Mouse (Mus musculus) intestine, postnatal 0 days (tissue): ENCODE measurements around the gene Npff. TPM values are rescaled to one million over a fixed set of nuclear protein-coding genes. Genes with fewer than 3 reads are reported as not detected.

ENCODE experiments used
- ATAC-seq: fragments of 200-750 bp; cut with Nextera tagmentation; 2 replicates; pipeline ENCODE4 v1.8.0; 2017; ENCODE audit warnings: mild to moderate bottlenecking, moderate TSS enrichment, moderate library complexity
- H3K27ac ChIP-seq: fragments of 300-500 bp; sonication (generic); 2 replicates; pipeline ENCODE4 v1.5.1; 2014; ENCODE audit warnings: mild to moderate bottlenecking, low read depth, low read length, moderate library complexity
- H3K27me3 ChIP-seq: fragments of 300-500 bp; sonication (generic); replicated peaks from 2 replicates; pipeline ENCODE4 v1.6.1; 2014; ENCODE audit warnings: low read length, mixed read lengths; ENCODE audit not compliant: control insufficient read depth, insufficient read depth
- H3K36me3 ChIP-seq: fragments of 300-500 bp; sonication (generic); 2 replicates; pipeline ENCODE4 v1.6.1; 2014; ENCODE audit warnings: mild to moderate bottlenecking, moderate library complexity; ENCODE audit not compliant: control insufficient read depth, insufficient read depth
- H3K4me1 ChIP-seq: fragments of 300-500 bp; sonication (generic); replicated peaks from 2 replicates; pipeline ENCODE4 v1.6.1; 2014; ENCODE audit warnings: antibody characterized with exemption, low read length, mixed read lengths; ENCODE audit not compliant: control insufficient read depth, insufficient read depth
- H3K4me2 ChIP-seq: fragments of 300-500 bp; sonication (generic); replicated peaks from 2 replicates; pipeline ENCODE4 v1.6.1; 2014; ENCODE audit warnings: low read depth, mild to moderate bottlenecking, moderate library complexity
- H3K4me3 ChIP-seq: fragments of 300-500 bp; sonication (generic); 2 replicates; pipeline ENCODE4 v1.5.1; 2014; ENCODE audit warnings: low read depth, low read length
- H3K9ac ChIP-seq: fragments of 300-500 bp; sonication (generic); 2 replicates; pipeline ENCODE4 v1.6.1; 2014; ENCODE audit warnings: mild to moderate bottlenecking, low read depth, low read length
- H3K9me3 ChIP-seq: fragments of 300-500 bp; sonication (generic); 2 replicates; pipeline ENCODE4 v1.6.1; 2016; ENCODE audit warnings: mixed run types; ENCODE audit not compliant: control insufficient read depth
- CTCF ChIP-seq: sonication (generic); IDR thresholded peaks from 2 replicates; pipeline ENCODE4 v1.5.1; 2016; ENCODE audit warnings: low read depth, mild to moderate bottlenecking, control low read depth, antibody characterized with exemption, moderate library complexity
- WGBS: fragments of 180-500 bp; shearing (Covaris S2); extraction: QIAGEN DNeasy Blood & Tissue Kit; methylation state at CpG from one replicate; pipeline ENCODE4 v1.1.7; 2014; 5-methylcytosine and 5-hydroxymethylcytosine counted together
- polyA plus RNA-seq: library from polyadenylated mRNA; unstranded; fragments of >200 nt; fragmentation: Nextera tagmentation; extraction: Ambion mirVana; gene quantifications from 2 replicates; pipeline ENCODE4 v1.2.1, GENCODE M21; 2015

The Npff gene
- polyA plus RNA-seq, 1 experiment from 2014 or later = 1.1 TPM

DNA sequence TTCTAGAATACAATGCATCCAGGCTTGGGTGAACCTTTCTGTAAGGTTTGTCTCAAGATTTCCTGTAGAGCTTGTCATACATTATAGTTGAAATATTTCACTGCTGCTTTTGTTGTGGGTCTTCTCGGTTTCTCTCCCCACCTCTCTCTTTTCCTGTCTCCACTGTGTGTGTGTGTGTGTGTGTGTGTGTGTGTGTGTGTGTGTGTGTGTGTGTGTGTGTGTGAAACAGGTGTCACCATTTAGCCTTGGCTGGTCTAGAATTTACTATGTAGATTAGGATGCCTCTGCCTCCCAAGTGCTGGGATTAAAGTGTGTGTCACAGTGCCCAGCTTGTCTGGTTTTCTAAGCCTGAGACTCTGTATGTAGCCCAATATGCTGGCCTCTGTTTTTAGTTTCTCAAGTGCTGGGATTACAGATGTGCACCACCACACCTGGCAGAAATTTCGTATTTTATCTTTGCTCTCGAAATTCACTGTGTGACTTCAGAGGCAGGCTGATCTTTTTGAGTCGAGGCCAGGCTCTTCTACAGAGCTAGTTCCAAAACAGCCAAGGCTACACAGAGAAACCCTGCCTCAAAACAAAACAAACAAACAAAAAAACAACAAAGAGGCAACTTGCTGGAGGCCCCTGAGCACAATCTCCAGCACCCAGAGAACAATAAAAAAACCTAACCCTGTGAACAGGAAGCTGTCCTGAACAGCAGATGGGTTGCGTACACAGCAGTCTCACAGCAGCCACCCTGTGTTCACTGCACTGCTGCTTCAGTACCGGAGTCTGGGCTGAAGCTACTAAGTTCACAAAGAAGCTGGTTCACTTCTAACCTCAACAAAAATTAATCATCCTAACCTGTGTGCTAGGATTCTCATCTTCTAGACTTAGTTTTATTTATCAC is 1.6 kb upstream of the Npff start:
- ATAC-seq = no peak
- Histone ChIP-seq H3K36me3 (peaks cover 61% of the 10 kb centered on the region), H3K4me2 (no peak overlapping the region), H3K4me1 (no peaks in the 10 kb centered on the region), H3K27ac (no peak overlapping the region), H3K4me3 (no peak overlapping the region), H3K9me3 (no peaks in the 10 kb centered on the region), H3K27me3 (no peaks in the 10 kb centered on the region), H3K9ac (no peak overlapping the region)
- no peak for TF ChIP-seq CTCF
- 78% methylated on average over 6 of the region's 6 CpGs for WGBS

DNA sequence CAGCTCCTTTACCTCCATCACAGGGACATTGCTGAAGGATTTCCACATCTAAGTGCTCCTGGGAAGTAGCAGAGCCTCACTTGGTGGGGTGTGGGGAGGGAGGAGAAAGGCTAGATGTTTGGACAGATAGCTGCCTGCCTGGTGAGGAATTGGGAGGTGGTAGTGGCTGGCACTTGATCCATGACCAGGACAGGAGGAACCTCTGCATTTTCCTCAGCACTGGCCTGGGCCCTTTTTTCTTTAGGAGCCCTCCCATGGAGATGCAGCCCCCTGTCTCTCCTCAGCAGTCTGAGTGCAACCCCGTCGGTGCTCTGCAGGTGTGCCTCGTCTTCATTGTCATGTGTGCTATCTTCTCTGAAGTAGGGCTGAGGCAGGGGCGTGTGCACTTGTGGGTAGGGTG is 3.3 kb downstream of the Npff start:
- H3K9me3 ChIP-seq = no peaks in the 10 kb centered on the region

DNA sequence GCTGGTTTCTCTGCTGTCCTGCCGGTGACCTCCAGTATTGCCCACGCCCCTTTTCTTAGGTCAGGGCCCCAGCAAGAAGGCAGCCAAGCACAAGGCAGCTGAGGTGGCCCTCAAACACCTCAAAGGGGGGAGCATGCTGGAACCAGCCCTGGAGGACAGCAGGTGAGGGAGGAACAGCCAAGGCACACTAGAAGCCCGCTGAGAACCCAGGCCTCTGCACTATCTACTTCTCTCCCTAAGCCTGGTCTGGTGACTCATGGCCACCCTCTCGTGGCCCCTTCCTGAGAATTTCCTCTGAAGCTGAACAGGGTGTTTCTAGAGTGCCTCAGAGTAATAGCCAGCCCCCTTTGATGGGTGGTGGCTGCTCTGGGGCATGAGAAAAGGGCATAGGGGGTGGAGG is 4.3 kb downstream of the Npff start:
- no peak overlapping the region for H3K4me3 ChIP-seq
- no peak overlapping the region for H3K4me2 ChIP-seq
- 49% methylated on average over 4 of the region's 4 CpGs for WGBS
- TF ChIP-seq CTCF = no peak
- H3K9ac ChIP-seq = no peak overlapping the region
- H3K27ac ChIP-seq = no peak overlapping the region
- no peaks in the 10 kb centered on the region for H3K27me3 ChIP-seq
- no peaks in the 10 kb centered on the region for H3K9me3 ChIP-seq
- no peaks in the 10 kb centered on the region for H3K4me1 ChIP-seq
- no peak for ATAC-seq
- peaks cover 25% of the 10 kb centered on the region for H3K36me3 ChIP-seq

More for the DNA sequence above, 3.3 kb downstream of the Npff start:
- Histone ChIP-seq H3K9ac (no peak overlapping the region), H3K4me2 (no peak overlapping the region), H3K27ac (no peak overlapping the region), H3K27me3 (no peaks in the 10 kb centered on the region), H3K36me3 (peaks cover 33% of the 10 kb centered on the region), H3K4me1 (no peaks in the 10 kb centered on the region), H3K4me3 (no peak overlapping the region)
- WGBS = 84% methylated on average over 4 of the region's 4 CpGs
- ATAC-seq = no peak
- TF ChIP-seq CTCF = no peak

DNA sequence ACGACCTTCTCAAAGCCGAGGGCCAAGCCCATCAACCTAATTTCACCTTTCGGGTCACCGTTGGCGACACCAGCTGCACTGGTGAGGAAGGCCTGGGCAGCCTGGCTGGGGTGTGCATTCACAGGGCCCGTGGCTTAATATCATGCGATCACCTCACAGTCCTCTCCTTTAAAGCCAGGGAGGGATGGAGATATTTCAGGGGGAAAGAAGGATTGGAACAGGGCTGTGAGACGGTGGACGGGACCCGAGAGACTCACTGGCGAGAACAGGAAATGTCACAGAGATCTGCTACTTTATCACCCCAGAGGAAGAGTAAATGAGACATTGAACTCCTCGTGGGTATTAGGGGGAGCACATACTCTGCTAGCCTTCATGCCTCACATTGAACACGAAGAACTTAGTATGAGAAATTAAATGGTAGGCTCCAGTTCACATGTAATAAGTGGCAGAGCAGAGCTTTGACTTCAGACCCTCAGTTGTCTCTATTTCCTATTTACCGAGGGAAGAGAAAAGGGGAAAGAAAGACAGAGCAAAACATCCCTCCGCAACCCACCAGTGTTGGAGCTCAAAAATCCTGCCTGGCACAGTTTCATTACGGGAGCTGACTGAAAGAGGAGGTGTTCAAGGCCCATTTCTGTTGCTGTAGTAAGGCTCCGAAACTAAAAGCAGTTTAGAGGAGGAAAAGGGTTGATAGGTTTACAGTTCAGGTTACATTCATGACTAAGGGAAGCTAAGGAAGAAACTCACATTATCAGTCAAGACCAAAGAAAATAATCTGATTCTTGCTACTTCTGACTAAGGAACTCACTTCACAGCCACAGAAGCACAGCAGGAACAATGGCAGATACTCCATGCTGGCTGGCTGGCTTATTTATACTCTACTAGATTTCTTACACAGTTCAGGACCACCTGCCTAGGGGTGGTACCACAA is 5.3 kb downstream of the Npff start:
- Histone ChIP-seq H3K27me3 (no peaks in the 10 kb centered on the region), H3K9ac (peak overlapping the region; percentile 74), H3K9me3 (no peaks in the 10 kb centered on the region), H3K4me2 (peak overlapping the region; percentile 79), H3K4me3 (peak overlapping the region; percentile 65), H3K27ac (no peak overlapping the region), H3K4me1 (no peaks in the 10 kb centered on the region), H3K36me3 (peaks cover 24% of the 10 kb centered on the region)
- TF ChIP-seq CTCF = no peak
- ATAC-seq = no peak
- 44% methylated on average over 16 of the region's 17 CpGs for WGBS

DNA sequence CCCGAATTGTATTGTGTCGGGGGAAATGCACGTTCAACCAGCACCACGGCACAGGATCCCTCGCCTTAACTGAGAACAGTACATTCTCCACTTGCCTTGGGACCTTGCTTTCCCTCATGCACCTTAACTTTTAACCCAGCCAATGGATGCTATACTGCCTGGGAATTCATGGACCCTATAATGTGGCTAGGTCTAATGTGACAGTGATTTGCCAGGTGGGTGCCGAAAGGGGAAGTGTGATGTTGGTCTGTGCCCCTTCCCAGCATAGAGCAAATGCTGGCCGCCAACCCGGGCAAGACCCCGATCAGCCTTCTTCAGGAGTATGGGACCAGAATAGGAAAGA is 5.9 kb downstream of the Npff start:
- H3K4me3 ChIP-seq = peak overlapping the region; percentile 65
- no peaks in the 10 kb centered on the region for H3K4me1 ChIP-seq
- 10% methylated on average over 9 of the region's 9 CpGs for WGBS
- H3K9ac ChIP-seq = peak overlapping the region; percentile 74
- H3K4me2 ChIP-seq = peak overlapping the region; percentile 79
- no peak for ATAC-seq
- H3K9me3 ChIP-seq = no peaks in the 10 kb centered on the region
- H3K27ac ChIP-seq = peak overlapping the region; percentile 98
- no peak for TF ChIP-seq CTCF
- no peaks in the 10 kb centered on the region for H3K27me3 ChIP-seq
- peaks cover 18% of the 10 kb centered on the region for H3K36me3 ChIP-seq
